Comparison of ENCODE assay signal across 16 mouse cellular contexts in genomic region chr15:11844115-11844514, GRCm38 (mm10).
"Had no signal": no experiment of that assay in that cellular context is flagged by ENCODE, and none has a peak within 500 bp of the region (broad histone marks: within the 10 kb centered on the region; RNA-seq: fewer than 3 reads in every experiment).

No protein-coding gene starts in this region.

- H3K27me3 ChIP-seq: neural tube, embryonic 13.5 days; neural tube, embryonic 15.5 days; stomach, embryonic 15.5 days had no signal

- H3K36me3 ChIP-seq: neural tube, embryonic 13.5 days; neural tube, embryonic 15.5 days; stomach, embryonic 15.5 days had no signal

- DNase-seq: retina, postnatal 1 day; right cerebral cortex, adult 18-20 months; right cerebral cortex, postnatal 14 days; right cerebral cortex, postnatal 25 days; right cerebral cortex, postnatal 4 days; spleen, adult 18-20 months; thymus, adult 18-20 months; thymus, adult 2 months; thymus, postnatal 14 days; thymus, postnatal 25 days; thymus, postnatal 36 days; thymus, postnatal 4 days had no signal

- H3K4me3 ChIP-seq: neural tube, embryonic 13.5 days; neural tube, embryonic 15.5 days; stomach, embryonic 15.5 days had no signal

- H3K4me1 ChIP-seq: stomach, embryonic 15.5 days had no signal

- H3K27ac ChIP-seq: neural tube, embryonic 13.5 days; neural tube, embryonic 15.5 days; stomach, embryonic 15.5 days; stomach, postnatal 0 days had no signal

- H3K9me3 ChIP-seq: neural tube, embryonic 13.5 days; neural tube, embryonic 15.5 days; stomach, embryonic 15.5 days had no signal
